Mouse (Mus musculus): ENCODE measurements around the gene Icmt. TPM values are rescaled to one million over a fixed set of nuclear protein-coding genes. Genes with fewer than 3 reads are reported as not detected.

Gene Icmt
- total RNA-seq, 2 experiments from 2014 or later: 45.9 to 47.8 TPM

GRCm38 (mm10) chr4:152326543-152326942 is 29.5 kb downstream of the Icmt start:
- intact Hi-C loops (cut with DNase I): no loop called here
- DNase-seq (ENCODE audit: low spot score in 2 of 2): no peak

GRCm38 (mm10) chr4:152328691-152329090 is 31.7 kb downstream of the Icmt start:
- intact Hi-C loops (cut with DNase I): no loop called here
- no peak for DNase-seq (ENCODE audit: low spot score in 2 of 2)

GRCm38 (mm10) chr4:152332952-152333351 is 35.9 kb downstream of the Icmt start:
- DNase-seq (ENCODE audit: low spot score in 2 of 2): peak in 1 of 2 experiments; percentile 67
- intact Hi-C loops (cut with DNase I): loop anchor here (5.0 kb wide), 2 partner anchors 49 to 99 kb away; no protein-coding TSS in a partner anchor

GRCm38 (mm10) chr4:152333587-152333986 is 36.6 kb downstream of the Icmt start:
- intact Hi-C loops (cut with DNase I): loop anchor here (5.0 kb wide), 2 partner anchors 49 to 99 kb away; no protein-coding TSS in a partner anchor
- DNase-seq (ENCODE audit: low spot score in 2 of 2): no peak

GRCm38 (mm10) chr4:152337772-152338171 is 40.7 kb downstream of the Icmt start:
- intact Hi-C loops (cut with DNase I): loop anchor here (5.0 kb wide), 1 partner anchor 155 kb away; no protein-coding TSS in a partner anchor
- DNase-seq (ENCODE audit: low spot score in 2 of 2): no peak

GRCm38 (mm10) chr4:152338419-152339292 is 41.6 kb downstream of the Icmt start, which contains the start of gene Chd5:
TSS of gene Chd5 (plus strand) at chr4:152338651.
- peak; percentile 72 to 80 for DNase-seq (ENCODE audit: low spot score in 2 of 2)
- intact Hi-C loops (cut with DNase I): loop anchor here (5.0 kb wide), 1 partner anchor 154 kb away; no protein-coding TSS in a partner anchor

GRCm38 (mm10) chr4:152339293-152339790 is 42.3 kb downstream of the Icmt start:
- intact Hi-C loops (cut with DNase I): loop anchor here (5.0 kb wide), 1 partner anchor 153 kb away; no protein-coding TSS in a partner anchor
- DNase-seq (ENCODE audit: low spot score in 2 of 2): no peak

- no peak for DNase-seq (ENCODE audit: low spot score in 2 of 2)
- intact Hi-C loops (cut with DNase I): no loop called here
Observed at GRCm38 (mm10) chr4:152340584-152341284, 43.7 kb downstream of the Icmt start.

- DNase-seq (ENCODE audit: low spot score in 2 of 2): no peak
- intact Hi-C loops (cut with DNase I): no loop called here
Observed at GRCm38 (mm10) chr4:152343296-152343695, 46.3 kb downstream of the Icmt start.

GRCm38 (mm10) chr4:152344651-152345050 is 47.6 kb downstream of the Icmt start:
- DNase-seq (ENCODE audit: low spot score in 2 of 2): no peak
- intact Hi-C loops (cut with DNase I): loop anchor here (5.0 kb wide), 1 partner anchor 133 kb away; the partner anchor contains the start of genes Kcnab2 and Nphp4

GRCm38 (mm10) chr4:152345120-152345889 is 48.3 kb downstream of the Icmt start:
- peak; percentile 63 to 64 for DNase-seq (ENCODE audit: low spot score in 2 of 2)
- intact Hi-C loops (cut with DNase I): loop anchor here (5.0 kb wide), 1 partner anchor 132 kb away; the partner anchor contains the start of genes Kcnab2 and Nphp4

GRCm38 (mm10) chr4:152349837-152350381 is 52.9 kb downstream of the Icmt start:
- DNase-seq (ENCODE audit: low spot score in 2 of 2): peak; percentile 70 to 72
- intact Hi-C loops (cut with DNase I): loop anchor here (5.0 kb wide), 1 partner anchor 127 kb away; the partner anchor contains the start of genes Kcnab2 and Nphp4

GRCm38 (mm10) chr4:152350722-152351421 is 53.8 kb downstream of the Icmt start:
- peak; percentile 59 to 62 for DNase-seq (ENCODE audit: low spot score in 2 of 2)
- intact Hi-C loops (cut with DNase I): no loop called here

- intact Hi-C loops (cut with DNase I): no loop called here
- peak in 1 of 2 experiments; percentile 56 for DNase-seq (ENCODE audit: low spot score in 2 of 2)
Observed at GRCm38 (mm10) chr4:152351422-152352305, 54.6 kb downstream of the Icmt start.

GRCm38 (mm10) chr4:152353886-152354637 is 57.0 kb downstream of the Icmt start:
- no peak for DNase-seq (ENCODE audit: low spot score in 2 of 2)
- intact Hi-C loops (cut with DNase I): no loop called here

- no peak for DNase-seq (ENCODE audit: low spot score in 2 of 2)
- intact Hi-C loops (cut with DNase I): no loop called here
Observed at GRCm38 (mm10) chr4:152355672-152356071, 58.6 kb downstream of the Icmt start.
